Mouse (Mus musculus): Measurements from ENCODE around the gene Kcnk3. TPM values are rescaled to one million over a fixed set of nuclear protein-coding genes. Genes with fewer than 3 reads are reported as not detected.
A peak's percentile ranks its signal among the peaks of the same experiment; 100 is the strongest.

Kcnk3 gene
- polyA plus RNA-seq, 1 experiment from 2014 or later = 0.98 TPM

DNA sequence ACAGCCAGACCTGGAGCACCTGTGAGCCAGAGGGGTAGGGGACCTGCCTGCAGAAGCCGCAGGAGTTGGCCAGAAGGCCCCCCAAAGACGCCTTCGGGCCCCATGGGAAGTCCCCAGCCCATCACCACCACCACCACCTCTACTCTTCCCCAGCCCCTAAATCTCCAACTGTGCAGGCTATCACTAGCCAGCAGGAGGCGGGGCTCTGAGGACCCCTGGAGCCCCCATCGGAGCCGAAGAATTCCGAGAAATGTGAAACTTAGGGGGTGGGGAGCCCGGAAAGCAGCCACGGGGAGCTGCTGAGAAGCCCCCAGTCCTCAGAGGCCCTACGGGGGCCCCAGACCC lies 34.8 kb downstream of the Kcnk3 start:
- ATAC-seq (replicated peaks; ENCODE audit: insufficient number of reproducible peaks, low FRiP score, low TSS enrichment, low read depth) (peak; percentile 12; the same call in 1 of the 2 replicates), DNase-seq (ENCODE audit: low spot score) (peak; percentile 64)
- Histone ChIP-seq H3K4me3 (ENCODE audit: low read depth, low read length) (peak overlapping the region; percentile 41), H3K27ac (replicated peaks; ENCODE audit: low read depth, low read length) (no peak overlapping the region), H3K27me3 (ENCODE audit: control insufficient read depth, insufficient read depth, low read length) (peaks cover 11% of the 10 kb centered on the region), H3K4me2 (ENCODE audit: low read depth, low read length) (peak overlapping the region; percentile 95), H3K4me1 (ENCODE audit: control insufficient read depth, insufficient read depth, low read length) (peaks cover 4% of the 10 kb centered on the region; the same call in 1 of the 2 replicates), H3K9me3 (replicated peaks; ENCODE audit: control insufficient read depth, low read length) (no peaks in the 10 kb centered on the region), H3K36me3 (replicated peaks; ENCODE audit: control insufficient read depth, insufficient read depth, low read depth, low read length) (no peaks in the 10 kb centered on the region), H3K9ac (replicated peaks; ENCODE audit: low read length) (peak overlapping the region; percentile 56)
- 0% methylated on average over 10 of the region's 10 CpGs for WGBS

DNA sequence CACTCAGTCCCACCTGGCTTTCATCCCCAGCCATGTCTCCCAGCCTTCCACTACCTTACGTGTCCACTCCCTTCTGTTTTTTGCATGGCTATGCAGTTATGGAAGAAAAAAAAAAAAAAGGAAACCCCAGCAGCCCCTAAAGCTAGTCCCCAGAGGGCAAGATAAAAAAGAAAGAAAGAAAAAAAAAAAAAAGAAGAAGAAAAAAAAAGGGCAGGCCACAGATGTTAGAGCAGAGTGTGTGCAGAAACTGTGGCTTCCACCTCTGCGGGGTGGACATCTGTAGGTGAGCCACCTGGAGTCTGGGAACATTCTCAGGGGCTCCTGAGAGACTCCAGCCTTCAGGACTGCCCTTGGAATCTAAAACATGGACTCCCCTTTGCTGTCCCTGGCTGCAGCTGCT lies 35.4 kb downstream of the Kcnk3 start:
- ATAC-seq (replicated peaks; ENCODE audit: insufficient number of reproducible peaks, low FRiP score, low TSS enrichment, low read depth) (no peak), DNase-seq (ENCODE audit: low spot score) (no peak)
- H3K9me3 ChIP-seq (replicated peaks; ENCODE audit: control insufficient read depth, low read length) = no peaks in the 10 kb centered on the region
- H3K4me1 ChIP-seq (ENCODE audit: control insufficient read depth, insufficient read depth, low read length) = peaks cover 4% of the 10 kb centered on the region; the same call in 1 of the 2 replicates
- no peak overlapping the region; the same call in 1 of the 2 replicates for H3K4me3 ChIP-seq (ENCODE audit: low read depth, low read length)
- no peak overlapping the region for H3K27ac ChIP-seq (replicated peaks; ENCODE audit: low read depth, low read length)
- H3K27me3 ChIP-seq (ENCODE audit: control insufficient read depth, insufficient read depth, low read length) = peaks cover 11% of the 10 kb centered on the region
- H3K9ac ChIP-seq (replicated peaks; ENCODE audit: low read length) = no peak overlapping the region
- H3K36me3 ChIP-seq (replicated peaks; ENCODE audit: control insufficient read depth, insufficient read depth, low read depth, low read length) = no peaks in the 10 kb centered on the region
- WGBS = 66% methylated on average over 2 of the region's 2 CpGs
- peak overlapping the region; percentile 95 for H3K4me2 ChIP-seq (ENCODE audit: low read depth, low read length)

DNA sequence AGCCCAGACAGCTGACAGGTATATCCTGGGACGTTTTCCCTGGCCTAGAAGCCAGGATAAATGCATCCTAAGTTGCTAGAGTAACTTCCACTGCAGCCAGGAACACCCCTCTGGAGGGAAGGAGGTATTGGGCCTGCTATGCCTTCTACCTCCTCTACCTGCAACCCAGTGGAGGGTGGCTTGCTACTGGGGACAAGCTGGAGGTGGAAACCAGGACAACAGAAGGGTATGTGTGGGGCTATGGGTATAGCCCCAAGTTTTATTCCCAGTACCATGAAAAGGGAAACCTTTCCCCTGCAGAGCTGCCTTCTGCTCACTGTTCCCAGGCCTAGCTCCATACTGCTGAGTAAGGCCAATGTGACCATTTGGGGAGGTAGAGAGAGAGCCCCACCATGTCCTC lies 36.3 kb downstream of the Kcnk3 start:
- Histone ChIP-seq H3K4me2 (ENCODE audit: low read depth, low read length) (no peak overlapping the region), H3K4me1 (ENCODE audit: control insufficient read depth, insufficient read depth, low read length) (peaks cover 4% of the 10 kb centered on the region; the same call in 1 of the 2 replicates), H3K9me3 (replicated peaks; ENCODE audit: control insufficient read depth, low read length) (no peaks in the 10 kb centered on the region), H3K27me3 (ENCODE audit: control insufficient read depth, insufficient read depth, low read length) (peaks cover 11% of the 10 kb centered on the region), H3K4me3 (ENCODE audit: low read depth, low read length) (no peak overlapping the region), H3K9ac (replicated peaks; ENCODE audit: low read length) (no peak overlapping the region), H3K27ac (replicated peaks; ENCODE audit: low read depth, low read length) (no peak overlapping the region), H3K36me3 (replicated peaks; ENCODE audit: control insufficient read depth, insufficient read depth, low read depth, low read length) (no peaks in the 10 kb centered on the region)
- DNase-seq (ENCODE audit: low spot score) = no peak
- 25% methylated on average over 1 of the region's 1 CpGs for WGBS
- no peak for ATAC-seq (replicated peaks; ENCODE audit: insufficient number of reproducible peaks, low FRiP score, low TSS enrichment, low read depth)

DNA sequence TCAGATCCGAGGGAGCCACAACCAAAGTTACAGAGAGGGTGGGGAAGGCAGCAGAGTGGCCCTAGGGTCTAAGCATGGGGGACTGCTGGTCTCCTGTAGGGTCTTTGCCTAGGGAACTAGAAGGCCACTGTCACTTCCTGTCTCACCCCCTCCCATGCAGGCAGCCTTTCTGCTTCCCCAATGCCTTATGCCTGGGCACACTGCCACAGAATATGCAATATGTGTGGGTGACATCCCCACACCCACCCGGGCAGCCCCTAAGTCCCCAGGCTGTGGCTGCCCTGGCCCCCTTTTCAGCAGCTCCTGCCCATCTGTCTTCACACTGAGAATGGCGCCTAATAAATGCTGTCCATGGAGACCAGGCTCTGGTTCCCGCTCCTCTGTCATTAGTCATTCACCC lies 36.9 kb downstream of the Kcnk3 start:
- Histone ChIP-seq H3K27ac (replicated peaks; ENCODE audit: low read depth, low read length) (no peak overlapping the region), H3K36me3 (replicated peaks; ENCODE audit: control insufficient read depth, insufficient read depth, low read depth, low read length) (no peaks in the 10 kb centered on the region), H3K9ac (replicated peaks; ENCODE audit: low read length) (no peak overlapping the region), H3K9me3 (replicated peaks; ENCODE audit: control insufficient read depth, low read length) (no peaks in the 10 kb centered on the region), H3K27me3 (ENCODE audit: control insufficient read depth, insufficient read depth, low read length) (peaks cover 11% of the 10 kb centered on the region), H3K4me2 (ENCODE audit: low read depth, low read length) (no peak overlapping the region), H3K4me3 (ENCODE audit: low read depth, low read length) (no peak overlapping the region), H3K4me1 (ENCODE audit: control insufficient read depth, insufficient read depth, low read length) (peaks cover 4% of the 10 kb centered on the region; the same call in 1 of the 2 replicates)
- 54% methylated on average over 4 of the region's 4 CpGs for WGBS
- ATAC-seq (replicated peaks; ENCODE audit: insufficient number of reproducible peaks, low FRiP score, low TSS enrichment, low read depth) = no peak
- DNase-seq (ENCODE audit: low spot score) = no peak

DNA sequence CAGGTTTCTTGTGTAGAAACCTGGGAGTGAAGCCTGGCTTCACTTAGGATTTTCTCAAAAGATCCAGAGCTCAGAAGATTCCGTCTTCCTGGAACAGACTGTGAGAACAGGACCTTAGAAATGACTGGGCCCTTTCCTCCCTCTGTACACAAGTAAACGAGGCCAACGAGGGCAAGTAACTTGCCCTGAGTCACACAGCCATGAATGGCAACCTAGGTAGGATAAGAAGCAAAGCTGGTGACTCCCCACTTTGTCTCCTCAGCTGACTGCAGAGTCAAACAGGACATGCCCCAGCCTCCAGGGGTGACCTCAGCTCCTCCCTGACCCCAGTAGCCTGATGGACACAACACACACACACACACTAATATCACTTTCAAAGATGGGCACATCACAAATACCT lies 37.4 kb downstream of the Kcnk3 start:
- Histone ChIP-seq H3K4me3 (ENCODE audit: low read depth, low read length) (no peak overlapping the region), H3K9me3 (replicated peaks; ENCODE audit: control insufficient read depth, low read length) (no peaks in the 10 kb centered on the region), H3K27me3 (ENCODE audit: control insufficient read depth, insufficient read depth, low read length) (peaks cover 11% of the 10 kb centered on the region), H3K9ac (replicated peaks; ENCODE audit: low read length) (no peak overlapping the region), H3K27ac (replicated peaks; ENCODE audit: low read depth, low read length) (no peak overlapping the region), H3K36me3 (replicated peaks; ENCODE audit: control insufficient read depth, insufficient read depth, low read depth, low read length) (no peaks in the 10 kb centered on the region), H3K4me2 (ENCODE audit: low read depth, low read length) (no peak overlapping the region), H3K4me1 (ENCODE audit: control insufficient read depth, insufficient read depth, low read length) (peaks cover 4% of the 10 kb centered on the region; the same call in 1 of the 2 replicates)
- WGBS = 87% methylated on average over 3 of the region's 3 CpGs
- ATAC-seq (replicated peaks; ENCODE audit: insufficient number of reproducible peaks, low FRiP score, low TSS enrichment, low read depth) (no peak), DNase-seq (ENCODE audit: low spot score) (no peak)

DNA sequence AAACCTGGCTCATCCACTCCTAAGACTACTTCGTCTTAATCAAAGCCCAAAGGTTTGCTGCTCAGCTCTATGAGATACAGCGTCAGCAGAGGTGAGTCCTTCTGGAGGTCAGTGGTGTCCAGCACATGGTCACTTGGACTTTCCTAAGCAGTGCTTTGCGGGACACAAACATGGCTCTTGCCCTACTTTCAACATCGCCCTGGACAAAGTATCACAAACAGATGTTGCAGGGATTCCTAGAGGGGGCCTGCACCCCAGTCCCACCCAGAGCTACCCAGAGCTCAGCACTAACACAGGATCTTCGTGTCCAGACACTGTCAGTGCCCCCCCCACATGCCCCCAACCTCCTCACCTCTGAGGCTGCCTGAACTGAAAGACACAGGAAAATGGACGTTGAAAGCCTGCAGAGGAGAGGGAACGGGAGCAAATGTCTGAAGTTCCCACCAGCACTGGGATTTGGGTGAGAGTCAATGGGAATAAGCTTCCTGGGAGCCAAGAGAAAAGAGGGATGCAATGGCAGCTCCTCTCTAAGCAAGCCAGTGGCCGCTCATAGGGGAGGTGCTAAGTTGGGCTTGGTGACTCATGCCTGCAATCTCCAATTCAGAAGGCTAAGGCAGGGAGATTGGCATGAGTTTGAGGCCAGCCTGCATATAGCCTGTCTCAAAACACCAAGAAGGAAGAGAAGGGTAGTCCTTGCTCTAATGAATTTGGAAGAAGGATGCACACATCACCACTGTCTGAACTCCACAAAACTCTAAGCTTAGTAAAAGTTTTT lies 38.5 kb downstream of the Kcnk3 start:
- DNase-seq (ENCODE audit: low spot score) (no peak), ATAC-seq (replicated peaks; ENCODE audit: insufficient number of reproducible peaks, low FRiP score, low TSS enrichment, low read depth) (no peak)
- no peak overlapping the region for H3K27ac ChIP-seq (replicated peaks; ENCODE audit: low read depth, low read length)
- no peaks in the 10 kb centered on the region for H3K9me3 ChIP-seq (replicated peaks; ENCODE audit: control insufficient read depth, low read length)
- no peaks in the 10 kb centered on the region for H3K36me3 ChIP-seq (replicated peaks; ENCODE audit: control insufficient read depth, insufficient read depth, low read depth, low read length)
- WGBS = 80% methylated on average over 8 of the region's 8 CpGs
- no peak overlapping the region for H3K9ac ChIP-seq (replicated peaks; ENCODE audit: low read length)
- H3K4me3 ChIP-seq (ENCODE audit: low read depth, low read length) = no peak overlapping the region
- H3K4me2 ChIP-seq (ENCODE audit: low read depth, low read length) = no peak overlapping the region
- peaks cover 4% of the 10 kb centered on the region; the same call in 1 of the 2 replicates for H3K4me1 ChIP-seq (ENCODE audit: control insufficient read depth, insufficient read depth, low read length)
- H3K27me3 ChIP-seq (ENCODE audit: control insufficient read depth, insufficient read depth, low read length) = peaks cover 10% of the 10 kb centered on the region

DNA sequence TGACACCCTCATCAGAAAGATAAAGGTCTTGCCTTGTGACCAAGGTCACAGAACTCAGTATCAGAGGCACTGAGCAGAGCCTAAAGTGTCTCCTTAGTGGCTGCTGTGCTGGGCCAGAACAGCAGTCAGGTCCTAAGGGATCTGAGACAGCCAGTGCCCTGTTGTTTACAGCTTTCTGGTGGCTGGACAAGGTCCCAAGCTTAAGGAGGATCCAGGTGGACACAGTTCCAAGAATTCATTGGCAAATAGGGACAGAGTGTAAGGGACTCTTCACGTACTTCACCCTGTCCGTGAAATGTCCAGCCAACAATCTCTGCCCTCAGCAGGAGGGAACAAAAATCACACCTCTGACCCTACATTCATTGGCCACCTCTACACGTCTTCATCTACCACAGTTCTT lies 40.5 kb downstream of the Kcnk3 start:
- Histone ChIP-seq H3K4me2 (ENCODE audit: low read depth, low read length) (no peak overlapping the region), H3K9ac (replicated peaks; ENCODE audit: low read length) (no peak overlapping the region), H3K9me3 (replicated peaks; ENCODE audit: control insufficient read depth, low read length) (no peaks in the 10 kb centered on the region), H3K27me3 (ENCODE audit: control insufficient read depth, insufficient read depth, low read length) (no peaks in the 10 kb centered on the region), H3K4me3 (ENCODE audit: low read depth, low read length) (no peak overlapping the region), H3K36me3 (replicated peaks; ENCODE audit: control insufficient read depth, insufficient read depth, low read depth, low read length) (no peaks in the 10 kb centered on the region), H3K27ac (replicated peaks; ENCODE audit: low read depth, low read length) (no peak overlapping the region), H3K4me1 (ENCODE audit: control insufficient read depth, insufficient read depth, low read length) (no peaks in the 10 kb centered on the region)
- WGBS = 85% methylated on average over 3 of the region's 3 CpGs
- DNase-seq (ENCODE audit: low spot score) = no peak
- ATAC-seq (replicated peaks; ENCODE audit: insufficient number of reproducible peaks, low FRiP score, low TSS enrichment, low read depth) = no peak

DNA sequence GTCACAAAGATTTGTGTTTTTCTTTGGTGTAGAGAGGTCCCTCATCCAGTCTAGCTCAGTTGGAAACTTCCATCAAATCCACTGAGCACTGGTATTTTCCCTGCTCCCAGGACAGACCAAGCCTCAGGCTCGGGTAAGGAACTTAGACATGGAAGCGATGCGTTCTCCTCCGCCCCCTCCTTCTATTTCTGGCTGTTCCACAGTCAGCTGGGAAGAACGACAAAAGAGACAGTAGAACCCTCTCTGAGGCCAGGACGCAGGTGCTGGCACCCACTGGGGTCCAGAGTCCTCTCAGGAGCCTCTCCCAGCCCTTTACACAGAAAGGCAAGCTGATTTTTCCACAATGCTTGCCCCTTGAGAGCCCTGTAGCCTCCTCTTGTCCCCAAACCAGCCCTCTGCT lies 42.4 kb downstream of the Kcnk3 start:
- Histone ChIP-seq H3K4me2 (ENCODE audit: low read depth, low read length) (no peak overlapping the region), H3K9ac (replicated peaks; ENCODE audit: low read length) (no peak overlapping the region), H3K4me1 (ENCODE audit: control insufficient read depth, insufficient read depth, low read length) (no peaks in the 10 kb centered on the region), H3K27me3 (ENCODE audit: control insufficient read depth, insufficient read depth, low read length) (no peaks in the 10 kb centered on the region), H3K27ac (replicated peaks; ENCODE audit: low read depth, low read length) (no peak overlapping the region), H3K36me3 (replicated peaks; ENCODE audit: control insufficient read depth, insufficient read depth, low read depth, low read length) (no peaks in the 10 kb centered on the region), H3K9me3 (replicated peaks; ENCODE audit: control insufficient read depth, low read length) (no peaks in the 10 kb centered on the region), H3K4me3 (ENCODE audit: low read depth, low read length) (no peak overlapping the region)
- 77% methylated on average over 6 of the region's 6 CpGs for WGBS
- no peak for ATAC-seq (replicated peaks; ENCODE audit: insufficient number of reproducible peaks, low FRiP score, low TSS enrichment, low read depth)
- no peak for DNase-seq (ENCODE audit: low spot score)

All from embryonic facial prominence, embryonic 11.5 days (tissue).